Comparison of ENCODE assay signal across 16 mouse cellular contexts in the genomic region with DNA sequence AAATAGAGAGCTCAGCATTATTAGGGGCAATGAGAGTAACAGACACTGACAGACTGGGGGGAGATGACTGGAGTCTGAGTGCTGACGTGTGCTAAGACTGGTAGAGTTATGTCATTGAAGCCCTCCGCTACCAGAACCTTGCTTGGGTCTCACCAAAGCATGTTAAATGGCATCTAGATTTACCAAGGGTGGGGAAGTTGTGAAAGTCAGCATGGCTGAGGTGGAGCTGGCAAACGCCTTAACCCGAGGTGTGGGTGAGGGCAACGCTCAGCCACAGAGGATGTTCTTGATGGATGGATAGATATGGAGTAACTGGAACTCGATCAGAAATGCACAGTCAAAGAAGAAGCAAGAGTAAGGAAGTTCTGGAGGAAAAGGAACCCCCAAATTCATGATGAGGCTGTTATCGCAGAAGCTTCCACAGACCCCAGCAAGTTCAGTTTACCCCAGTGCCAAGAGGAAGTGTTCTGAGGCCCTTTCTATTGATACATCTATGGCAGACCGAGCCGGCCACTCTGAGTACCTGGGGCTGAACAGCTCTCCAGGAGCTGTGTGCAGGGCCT.
"Had no signal": no experiment of that assay in that cellular context is flagged by ENCODE, and none has a peak within 500 bp of the region (broad histone marks: within the 10 kb centered on the region; RNA-seq: fewer than 3 reads in every experiment).

No protein-coding gene starts in this region.

- H3K27ac ChIP-seq: layer of hippocampus, adult 2 months; limb, embryonic 12.5 days; liver, embryonic 13.5 days; lung, embryonic 15.5 days; macrophage; midbrain, embryonic 12.5 days; neural tube, embryonic 15.5 days had no signal

- DNase-seq: kidney, postnatal 36 days; liver; liver, embryonic 13.5 days; liver, postnatal 0 days; lung, postnatal 14 days; retina, postnatal 1 day; thymus, adult 2 months; thymus, postnatal 25 days had no signal

- H3K36me3 ChIP-seq: limb, embryonic 12.5 days; liver, embryonic 13.5 days had no signal

- H3K4me1 ChIP-seq: limb, embryonic 12.5 days had no signal

- H3K9me3 ChIP-seq: limb, embryonic 12.5 days; liver, embryonic 13.5 days; lung, embryonic 15.5 days; midbrain, embryonic 12.5 days; neural tube, embryonic 15.5 days had no signal

- H3K27me3 ChIP-seq: limb, embryonic 12.5 days; liver, embryonic 13.5 days; lung, embryonic 15.5 days; midbrain, embryonic 12.5 days; neural tube, embryonic 15.5 days had no signal

- H3K4me2 ChIP-seq: limb, embryonic 12.5 days; liver, embryonic 13.5 days; lung, embryonic 15.5 days; midbrain, embryonic 12.5 days; neural tube, embryonic 15.5 days had no signal

- H3K9ac ChIP-seq: limb, embryonic 12.5 days; liver, embryonic 13.5 days; liver, postnatal 0 days; lung, embryonic 15.5 days; midbrain, embryonic 12.5 days; neural tube, embryonic 15.5 days had no signal

- ATAC-seq: intestine, postnatal 0 days; liver, postnatal 0 days; midbrain, embryonic 16.5 days had no signal

- H3K4me3 ChIP-seq: layer of hippocampus, adult 2 months; limb, embryonic 12.5 days; liver, embryonic 13.5 days; lung, embryonic 15.5 days; midbrain, embryonic 12.5 days; neural tube, embryonic 15.5 days had no signal
